Mouse (Mus musculus): ENCODE results near the gene Wasf2. TPM values are rescaled to one million over a fixed set of nuclear protein-coding genes. Genes with fewer than 3 reads are reported as not detected.

The Wasf2 gene
- total RNA-seq, 2 experiments from 2014 or later, result 31.1 to 31.8 TPM

DNA sequence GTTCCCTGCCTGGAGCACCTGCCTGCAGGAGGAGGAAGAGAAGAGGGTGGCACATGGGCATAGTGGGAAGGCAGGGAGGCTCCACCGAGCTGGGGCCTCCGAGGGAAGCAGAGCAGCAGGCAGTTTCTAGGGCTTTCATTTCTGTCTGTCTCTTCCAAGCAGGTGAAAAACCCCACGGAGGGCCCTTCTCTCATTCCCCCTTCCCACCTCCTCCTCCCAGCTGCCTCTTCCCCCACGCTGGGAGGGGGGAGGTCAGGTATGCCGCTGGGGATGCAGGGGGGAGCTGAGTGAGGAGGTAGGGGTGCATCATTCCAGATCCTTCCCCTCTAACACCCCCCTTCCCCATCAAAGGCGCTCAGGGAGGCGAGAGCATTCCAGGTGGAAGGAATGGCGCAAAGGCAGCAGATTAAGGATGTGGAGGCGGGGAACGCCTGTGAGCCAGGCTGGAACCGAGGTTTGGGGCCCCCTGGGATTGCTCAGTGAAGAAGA is 9.4 kb upstream of the Wasf2 start:
- peak in 1 of 2 experiments; percentile 15 for DNase-seq
- intact Hi-C loops (cut with DNase I), result no loop called here

DNA sequence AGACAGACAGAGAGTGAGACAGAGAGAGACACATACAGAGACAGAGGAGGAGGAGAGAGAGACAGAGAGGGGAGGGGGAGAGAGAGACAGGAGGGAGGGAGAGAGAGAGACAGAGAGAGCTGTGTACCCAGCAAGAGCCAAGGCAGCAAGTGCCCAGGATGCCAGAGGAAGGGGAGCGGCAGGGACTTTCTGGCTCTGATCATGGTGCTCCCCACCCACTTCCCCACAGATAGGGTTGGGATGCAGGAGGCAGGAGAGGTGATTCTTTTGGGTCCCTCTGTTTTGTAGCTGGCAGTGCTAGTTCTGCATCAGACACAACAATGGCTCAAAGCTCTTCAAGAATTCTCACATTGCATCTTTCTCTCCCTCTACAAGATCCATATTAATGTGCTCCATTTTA is 8.9 kb upstream of the Wasf2 start:
- DNase-seq, result no peak

DNA sequence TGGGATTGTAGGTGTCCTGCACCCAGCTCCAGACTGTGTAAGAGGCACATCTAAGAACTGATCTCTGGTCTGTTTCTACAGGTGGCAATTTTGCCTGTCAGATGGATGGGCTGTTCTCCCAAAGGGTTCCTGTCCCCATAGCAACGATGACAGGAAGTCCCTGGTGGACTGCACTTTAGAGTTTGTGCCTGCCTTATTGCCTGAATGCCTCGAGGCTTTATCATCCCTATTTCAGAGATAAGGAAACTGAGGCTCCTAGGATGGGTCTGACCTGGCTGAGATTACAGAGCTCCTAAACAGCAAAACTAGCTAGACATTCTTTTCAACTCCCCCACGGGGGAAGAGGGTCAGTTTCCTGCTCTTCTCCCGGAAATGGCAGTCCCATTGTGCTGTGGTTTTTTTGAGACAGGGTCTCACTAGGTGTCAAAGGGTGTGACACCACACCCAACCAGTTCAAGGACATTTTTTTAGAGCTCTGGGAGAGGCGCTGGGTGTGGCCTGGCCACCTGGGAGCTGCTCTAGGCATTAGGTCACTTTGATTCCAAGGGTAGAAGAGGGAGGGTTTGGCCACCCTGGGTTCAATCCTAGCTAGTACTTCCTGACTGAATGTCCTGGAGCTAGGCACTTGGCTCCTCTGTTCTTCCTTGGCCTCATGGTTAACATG is 8.2 kb upstream of the Wasf2 start:
- no peak for DNase-seq
- intact Hi-C loops (cut with DNase I), result no loop called here

More for the DNA sequence above, 8.9 kb upstream of the Wasf2 start:
- intact Hi-C loops (cut with DNase I), result no loop called here

DNA sequence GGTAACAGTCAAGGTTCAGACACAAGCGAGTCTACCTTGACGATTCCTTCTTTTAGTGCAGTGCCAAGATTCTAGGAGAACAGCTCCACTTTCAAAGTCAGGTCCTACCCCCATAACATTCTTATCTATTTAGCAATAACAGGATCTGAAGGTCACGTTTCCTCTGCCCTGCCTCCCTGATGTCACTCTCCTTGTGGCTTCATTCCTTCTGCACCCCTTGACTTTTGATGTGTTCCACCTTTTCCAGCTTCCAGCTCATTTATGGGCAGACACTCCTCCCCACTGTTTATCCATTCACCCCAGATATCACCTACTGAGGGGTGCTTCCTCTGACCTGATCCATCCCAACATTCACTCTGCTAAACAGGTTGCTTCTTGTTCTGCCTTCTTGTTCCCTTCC is 3.2 kb upstream of the Wasf2 start:
- DNase-seq, result no peak
- intact Hi-C loops (cut with DNase I), result no loop called here

DNA sequence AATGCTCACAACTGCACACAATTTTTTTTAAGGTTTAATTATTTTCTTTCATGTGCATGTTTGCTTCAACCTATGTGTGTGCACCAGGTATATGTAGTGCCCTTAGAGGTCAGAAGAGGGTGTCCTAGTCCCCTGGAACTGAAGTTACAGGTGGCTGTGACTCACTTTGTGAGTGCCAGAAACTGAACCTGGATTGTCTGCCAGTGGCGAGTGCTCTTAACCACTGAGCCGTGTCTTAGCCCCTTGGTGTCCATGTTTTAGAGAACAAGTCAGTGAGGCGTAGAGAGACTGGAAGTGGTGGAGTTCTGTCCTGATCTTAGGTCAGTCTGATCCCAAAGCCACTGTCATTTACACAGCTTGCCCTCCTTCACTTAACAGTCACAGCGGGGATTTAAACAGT is 2.4 kb upstream of the Wasf2 start:
- intact Hi-C loops (cut with DNase I), result no loop called here
- no peak for DNase-seq

DNA sequence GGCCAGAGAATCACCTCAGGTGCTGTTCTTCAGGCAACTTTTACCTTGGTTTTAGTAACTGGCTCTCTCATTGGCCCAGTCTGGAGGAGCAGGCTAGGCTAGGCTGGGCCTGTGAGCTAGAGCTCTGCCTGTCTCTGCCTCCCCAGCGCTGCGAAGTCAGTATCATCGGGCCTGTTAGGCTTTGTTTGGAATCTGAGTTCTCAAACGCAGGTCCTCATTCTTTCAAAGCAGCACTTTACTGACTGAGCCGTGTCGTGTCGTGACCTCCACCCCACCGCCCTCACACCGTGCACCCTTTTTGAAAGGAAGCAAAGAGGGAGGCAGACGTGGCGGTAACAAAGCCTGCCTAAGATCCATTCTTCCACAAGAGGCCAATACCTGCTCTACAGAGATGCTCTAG is 914 bp upstream of the Wasf2 start:
- intact Hi-C loops (cut with DNase I), result no loop called here

DNA sequence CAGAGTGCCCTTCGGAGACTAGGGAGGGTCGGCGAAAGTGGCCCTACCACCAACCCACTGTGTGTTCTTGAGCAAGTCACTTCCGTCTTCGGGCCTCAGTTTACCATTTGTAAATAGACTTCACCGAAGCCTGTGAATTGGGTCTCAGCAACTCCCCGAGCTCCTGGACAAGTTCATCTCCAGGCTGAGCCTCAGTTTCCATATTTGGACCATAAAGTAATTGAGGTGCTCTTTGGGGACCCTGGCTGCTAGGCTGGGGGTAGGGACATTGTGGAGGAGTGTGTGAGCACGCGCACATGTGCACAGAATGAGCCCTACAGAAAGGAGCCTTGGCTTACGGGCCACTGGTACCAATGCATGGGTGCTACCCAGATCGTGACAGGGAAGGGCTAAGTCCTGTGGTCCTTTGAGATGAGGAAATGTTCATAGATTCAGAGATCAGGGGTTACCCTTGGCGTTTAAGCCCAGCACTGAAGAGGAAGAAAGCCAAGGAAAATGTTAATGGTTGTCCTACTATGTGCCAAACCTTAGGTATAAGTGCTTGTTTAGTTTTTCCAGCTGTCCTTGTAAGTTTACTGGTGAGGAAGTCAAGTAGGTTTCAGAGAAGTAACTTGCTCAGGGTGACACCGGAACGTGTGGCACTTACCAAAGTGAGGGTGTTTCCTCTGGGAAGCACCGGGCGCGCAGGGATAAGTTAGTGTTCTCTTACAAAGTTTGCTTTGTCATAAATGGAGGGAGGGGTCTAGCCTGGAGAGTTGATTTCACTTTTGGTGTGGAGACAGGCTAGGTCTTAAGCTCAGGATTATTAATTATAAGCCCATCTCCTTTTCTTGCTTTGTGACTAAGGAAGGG is 811 bp downstream of the Wasf2 start:
- intact Hi-C loops (cut with DNase I), result no loop called here
- DNase-seq, result no peak

More for the DNA sequence above, 914 bp upstream of the Wasf2 start:
- DNase-seq, result no peak

DNA sequence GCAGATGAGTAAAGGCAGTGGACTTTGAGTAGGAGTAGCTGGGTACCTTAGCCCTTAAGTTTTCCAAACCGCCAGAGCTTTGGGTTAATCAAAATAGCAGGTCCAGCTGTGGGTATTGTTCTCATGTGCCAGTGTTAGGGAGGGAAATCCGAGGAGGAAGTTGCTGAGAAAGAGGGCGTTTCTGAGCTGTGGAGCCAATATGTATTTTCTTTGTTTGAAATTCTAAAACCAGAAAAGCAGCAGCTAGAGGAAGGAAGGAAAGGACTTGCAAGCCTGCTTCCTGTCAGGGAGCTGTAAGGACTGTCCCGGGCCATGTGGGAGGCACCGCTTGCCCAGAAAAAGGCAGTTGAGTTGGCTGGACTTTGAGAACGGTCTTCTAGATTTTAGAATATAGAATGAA is 1.7 kb downstream of the Wasf2 start:
- peak in 1 of 2 experiments; percentile 27 for DNase-seq
- intact Hi-C loops (cut with DNase I), result no loop called here

DNA sequence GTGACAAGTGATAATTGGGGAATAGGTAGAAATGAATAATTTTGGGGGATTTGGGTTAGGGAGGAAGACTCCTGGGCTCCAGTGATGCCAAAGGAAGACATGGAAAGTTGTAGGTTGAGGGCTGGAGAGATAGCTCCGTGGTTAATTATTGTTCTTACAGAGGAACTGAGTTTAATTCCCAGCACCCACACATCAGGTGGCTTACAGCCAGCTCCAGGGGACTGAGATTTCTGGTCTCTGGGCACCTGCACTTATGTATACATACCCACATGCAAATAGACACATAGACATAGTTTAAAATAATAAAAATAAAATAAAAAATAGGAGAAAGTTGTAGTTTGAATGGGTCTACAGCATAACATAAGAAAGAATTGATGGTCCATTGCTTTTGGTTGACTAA is 6.6 kb downstream of the Wasf2 start:
- intact Hi-C loops (cut with DNase I), result no loop called here
- DNase-seq, result no peak

DNA sequence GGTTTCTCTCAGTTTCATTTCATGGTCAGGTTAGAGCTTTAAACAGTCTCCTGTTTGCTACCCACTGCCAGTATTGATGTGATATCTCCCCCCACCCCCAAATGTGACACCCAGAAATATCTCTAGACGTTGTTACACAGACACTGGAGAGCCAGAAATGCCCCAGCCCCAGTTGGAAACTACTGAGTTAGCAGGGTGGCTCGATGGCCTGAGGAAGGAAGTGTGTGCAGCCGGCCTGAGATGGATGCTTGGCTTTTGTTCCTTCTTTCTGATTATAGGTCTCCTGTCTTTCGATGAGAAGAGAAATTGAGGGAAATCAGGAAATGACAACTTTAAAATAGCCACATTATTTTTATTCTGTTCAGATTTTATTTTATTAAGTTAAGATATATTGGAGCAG is 8.7 kb downstream of the Wasf2 start:
- no peak for DNase-seq
- intact Hi-C loops (cut with DNase I), result no loop called here

DNA sequence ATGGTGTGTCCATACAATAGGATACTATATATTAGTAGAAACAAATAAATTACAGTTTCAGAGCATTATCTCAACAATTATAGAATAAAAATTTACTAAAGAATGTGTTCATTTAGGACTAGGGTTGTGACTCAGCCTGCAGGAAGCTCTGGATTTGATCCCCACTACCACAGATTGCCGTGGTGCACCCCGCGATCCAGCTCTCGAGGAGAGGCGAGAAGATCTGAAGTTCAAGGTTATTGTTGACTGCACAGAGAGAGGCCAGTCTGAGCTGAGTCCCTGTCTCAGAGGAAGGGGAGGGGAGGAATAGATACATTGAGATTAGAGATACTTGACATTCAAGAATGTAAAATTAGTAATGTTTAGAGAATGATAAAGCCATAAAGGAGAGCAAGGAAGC is 24.7 kb downstream of the Wasf2 start:
- no peak for DNase-seq
- intact Hi-C loops (cut with DNase I), result no loop called here

DNA sequence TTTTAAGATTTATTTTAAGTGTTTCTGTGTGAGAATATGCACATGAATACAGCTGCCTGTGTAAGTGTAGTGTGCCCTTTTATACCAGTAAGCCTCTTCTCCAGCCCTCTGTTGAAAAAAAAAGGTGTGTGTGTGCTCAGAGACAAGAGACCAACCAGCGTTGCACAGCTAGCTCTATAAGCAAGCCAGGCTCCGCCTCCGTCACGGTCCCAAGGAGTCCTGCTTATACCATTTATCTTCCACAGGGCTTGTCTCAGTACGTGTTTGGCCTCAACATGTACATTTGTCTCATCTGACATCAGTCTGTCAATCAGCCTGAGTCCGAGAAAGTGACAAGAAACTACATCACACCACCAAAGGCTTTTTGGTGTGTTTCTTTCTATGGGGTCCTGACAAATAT is 25.4 kb downstream of the Wasf2 start:
- intact Hi-C loops (cut with DNase I), result no loop called here
- DNase-seq, result no peak

DNA sequence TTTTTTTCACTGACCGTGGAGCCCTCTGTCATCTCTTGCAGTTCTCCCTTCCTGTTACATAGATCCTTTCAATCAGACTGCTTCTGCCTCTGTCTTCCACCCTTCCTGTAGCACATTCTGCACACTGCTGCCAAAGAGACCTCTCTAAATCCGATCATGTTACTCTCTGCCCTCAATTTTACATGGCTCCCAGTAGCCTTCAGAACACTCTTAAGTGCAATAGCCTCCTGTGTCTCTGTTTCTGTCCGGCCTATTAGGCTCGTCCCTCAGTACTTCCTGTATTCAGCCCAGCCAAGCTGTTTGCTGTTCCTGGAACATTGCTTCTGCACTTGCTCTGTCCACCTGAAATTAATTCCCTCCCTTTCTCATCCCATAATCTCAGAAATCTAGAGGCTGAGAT is 26.1 kb downstream of the Wasf2 start:
- intact Hi-C loops (cut with DNase I), result no loop called here

DNA sequence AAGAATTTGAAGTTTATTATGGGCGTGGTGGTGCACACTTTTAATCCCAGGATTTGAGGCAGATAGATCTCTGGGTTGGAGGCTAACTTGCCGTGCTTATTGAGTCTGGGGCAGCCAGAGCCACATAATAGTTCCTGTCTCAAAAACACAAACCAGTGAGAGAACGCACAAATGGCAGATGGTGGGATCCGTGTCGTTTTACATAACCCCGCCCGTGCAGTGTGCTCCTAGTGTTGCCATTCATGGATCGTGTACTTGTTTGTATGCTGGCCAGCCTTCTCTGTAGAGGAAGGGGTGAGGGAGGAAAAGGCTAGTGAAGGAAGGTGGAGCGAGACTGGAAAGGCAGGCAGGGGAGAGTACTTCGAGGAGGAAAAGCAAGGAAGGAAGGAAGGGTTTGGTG is 26.5 kb downstream of the Wasf2 start:
- intact Hi-C loops (cut with DNase I), result no loop called here
- no peak for DNase-seq

More for the DNA sequence above, 26.1 kb downstream of the Wasf2 start:
- no peak for DNase-seq

DNA sequence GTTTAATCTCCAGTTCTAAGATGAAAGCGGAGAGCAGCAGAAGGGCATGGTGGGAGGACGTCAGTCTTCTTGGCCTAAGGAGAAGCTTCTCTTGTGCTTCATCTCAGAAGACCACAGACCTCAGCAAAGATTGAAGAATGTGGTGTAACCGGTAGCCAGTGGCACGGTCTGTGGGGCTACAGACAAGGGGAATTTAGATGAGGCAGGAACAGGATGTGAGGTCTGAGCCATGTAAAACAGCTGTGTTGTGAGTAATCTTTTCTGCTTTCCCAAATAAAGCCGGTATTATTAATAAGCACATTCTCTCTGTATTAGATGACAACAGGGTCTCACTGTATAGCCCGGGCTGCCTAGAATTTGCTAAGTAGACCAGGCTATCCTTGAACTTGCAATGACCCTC is 28.8 kb downstream of the Wasf2 start:
- intact Hi-C loops (cut with DNase I), result no loop called here
- DNase-seq, result no peak

DNA sequence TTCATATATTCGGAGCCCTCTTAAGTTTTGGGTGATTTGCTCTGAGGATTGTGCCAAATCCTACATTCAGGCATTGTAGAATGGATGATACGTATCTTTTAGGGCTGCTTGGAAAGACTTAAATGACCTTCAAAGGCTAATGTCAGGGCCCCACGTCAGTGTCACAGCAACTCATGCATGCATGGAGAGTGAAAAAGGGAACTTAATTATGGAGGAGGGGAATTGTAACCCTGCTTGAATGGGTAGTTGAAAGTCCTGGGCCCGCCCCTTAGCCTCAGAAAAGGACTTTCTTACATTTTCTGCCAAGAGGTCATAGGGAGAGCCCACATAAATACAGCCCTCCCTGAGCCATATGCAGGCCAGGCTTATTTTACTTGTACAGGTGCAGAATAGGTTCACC is 29.3 kb downstream of the Wasf2 start:
- DNase-seq, result no peak

DNA sequence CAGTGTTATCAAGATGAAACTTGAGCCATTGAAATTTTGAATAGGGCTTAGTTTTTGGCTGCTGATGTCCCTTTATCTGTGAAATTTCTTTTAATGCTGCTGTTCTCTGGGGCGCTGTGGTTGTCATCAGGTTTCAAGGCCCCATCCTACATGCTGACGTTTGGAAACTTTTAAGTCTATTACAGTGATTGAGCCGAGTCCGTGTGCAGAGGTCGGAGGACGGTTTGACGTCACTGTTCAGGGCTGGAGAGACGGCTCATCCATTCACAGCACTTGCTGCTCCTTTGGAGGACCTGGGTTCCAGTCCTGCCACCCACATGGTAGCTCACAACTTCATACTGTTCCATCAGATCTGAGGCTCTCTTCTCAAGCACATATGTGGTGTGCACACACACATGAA is 29.9 kb downstream of the Wasf2 start:
- intact Hi-C loops (cut with DNase I), result no loop called here
- DNase-seq, result no peak

More for the DNA sequence above, 29.3 kb downstream of the Wasf2 start:
- intact Hi-C loops (cut with DNase I), result no loop called here

DNA sequence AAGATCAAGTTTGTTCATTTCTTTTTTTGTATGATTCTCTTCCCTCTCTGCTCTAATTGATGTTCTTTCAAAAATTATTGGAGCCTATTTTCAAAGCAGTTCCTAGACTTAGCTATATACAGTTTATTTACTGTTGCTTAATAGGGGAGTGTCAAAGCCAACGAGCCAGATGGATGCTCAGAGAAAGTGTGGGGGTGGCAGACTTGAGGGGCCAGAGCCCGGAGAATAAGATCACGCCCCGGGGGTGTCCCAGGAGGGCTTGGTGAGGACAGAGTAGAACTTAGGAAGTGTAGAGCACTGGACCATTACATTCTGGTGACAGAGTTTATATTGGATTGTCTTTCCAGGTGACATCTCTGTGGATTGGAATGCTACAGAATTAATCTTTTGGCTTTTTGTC is 30.5 kb downstream of the Wasf2 start:
- intact Hi-C loops (cut with DNase I), result no loop called here

DNA sequence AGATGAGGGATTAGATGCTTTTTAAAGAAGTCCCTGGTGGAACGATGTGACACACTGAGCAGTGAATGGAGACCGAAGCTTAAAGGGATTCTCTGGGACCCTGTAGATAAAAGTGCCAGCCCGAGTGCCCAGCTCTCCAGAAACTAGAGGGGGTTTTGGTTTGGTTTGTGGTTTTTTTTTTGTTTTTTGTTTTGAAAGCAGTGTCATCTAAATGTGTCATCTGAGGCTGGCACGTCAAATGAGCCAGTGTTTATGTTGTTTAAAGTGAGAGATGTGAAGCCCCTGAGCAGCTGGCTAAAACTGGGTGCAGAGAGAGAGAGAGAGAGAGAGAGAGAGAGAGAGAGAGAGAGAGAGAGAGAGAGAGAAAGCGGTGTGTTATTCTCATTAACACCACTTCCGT is 31.9 kb downstream of the Wasf2 start:
- no peak for DNase-seq
- intact Hi-C loops (cut with DNase I), result no loop called here

More for the DNA sequence above, 30.5 kb downstream of the Wasf2 start:
- DNase-seq, result no peak

DNA sequence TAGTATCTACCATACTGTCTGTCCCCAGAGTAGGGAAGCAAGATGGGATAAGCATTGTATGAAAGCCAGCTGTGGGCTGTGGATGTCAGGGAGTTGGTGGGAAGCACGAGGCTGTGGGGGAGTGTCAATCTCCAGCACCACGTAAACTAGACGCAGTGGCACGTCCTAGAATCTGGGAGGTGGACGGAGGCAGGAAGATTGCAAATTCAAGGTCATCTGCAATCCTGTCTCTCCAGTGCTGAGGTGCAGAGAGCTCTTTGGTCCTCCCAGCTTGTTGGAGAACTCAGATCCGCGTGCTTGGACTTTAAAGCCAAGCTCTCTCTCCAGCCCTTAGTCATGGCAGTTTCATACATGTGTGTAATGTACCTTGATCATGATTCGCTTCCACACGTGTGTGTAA is 36.5 kb downstream of the Wasf2 start:
- no peak for DNase-seq
- intact Hi-C loops (cut with DNase I), result no loop called here

DNA sequence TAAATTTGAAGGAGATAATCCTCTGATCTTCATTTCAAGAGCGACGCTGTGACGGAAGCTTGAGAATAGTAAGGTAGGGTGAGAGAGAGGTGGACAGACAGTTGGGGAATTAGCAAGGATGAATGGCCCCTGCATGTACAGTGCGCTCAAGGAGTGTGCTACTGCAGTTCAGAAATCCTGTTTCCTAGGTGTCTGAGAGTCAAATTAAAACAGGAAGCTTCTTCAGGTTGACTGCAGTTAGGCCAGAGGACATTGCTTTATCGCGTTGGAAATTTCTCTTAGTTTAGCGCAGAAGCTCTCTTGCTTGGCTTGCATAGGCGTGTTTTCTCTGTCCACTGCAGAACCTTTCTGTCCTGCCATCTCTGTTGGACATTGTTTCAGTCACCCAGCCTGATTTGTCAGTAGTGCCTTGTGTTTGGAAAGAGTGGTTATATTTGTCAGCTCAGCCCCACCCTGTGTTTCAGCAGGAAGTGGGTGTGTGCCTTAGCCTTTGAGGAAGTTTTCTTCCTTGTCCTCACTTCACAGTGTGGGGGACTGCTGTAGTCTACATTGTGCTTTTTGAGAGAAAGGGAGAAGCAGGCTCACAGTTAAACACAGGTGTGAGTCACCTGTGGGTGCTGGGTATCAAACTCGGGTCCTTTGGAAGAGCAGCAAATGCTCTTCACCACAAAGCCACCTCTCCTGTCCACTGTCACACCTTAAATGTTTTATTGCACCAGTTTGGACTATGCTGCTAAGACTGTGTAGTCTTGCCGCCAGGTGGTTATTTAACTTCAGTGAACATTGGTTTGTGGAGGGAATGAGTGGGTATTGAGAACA is 39.1 kb downstream of the Wasf2 start:
- intact Hi-C loops (cut with DNase I), result no loop called here
- DNase-seq, result no peak

Measured in gastrocnemius, postnatal 36 days (tissue).